Mouse (Mus musculus) olfactory bulb, adult 2 months (tissue): ENCODE data around the gene F11r.

Experiments used
- CTCF ChIP-seq: fragments of 200-500 bp; IDR thresholded peaks from 2 replicates; pipeline ENCODE4 v1.5.1; 2012; ENCODE audit warnings: low read depth, mild to moderate bottlenecking, low read length, moderate library complexity; ENCODE audit not compliant: insufficient read depth
- POLR2A ChIP-seq: fragments of 200-500 bp; IDR thresholded peaks from 2 replicates; pipeline ENCODE4 v1.6.1; 2012; ENCODE audit warnings: mild to moderate bottlenecking, low read depth, low read length, moderate library complexity; ENCODE audit not compliant: insufficient read depth

- TF ChIP-seq POLR2A, result no peak
- TF ChIP-seq CTCF, result no peak
Measured at GRCm38 (mm10) chr1:171435288-171435814, 2.0 kb upstream of the F11r start.
